Mouse (Mus musculus) G1E (cell line): ENCODE measurements around the gene Atp6v0e.

Source experiments
- CTCF ChIP-seq: IDR thresholded peaks from 2 replicates; pipeline ENCODE4 v1.5.1; 2012; ENCODE audit warnings: low read depth, low read length, inconsistent platforms, mixed read lengths
- GATA1 ChIP-seq: IDR thresholded peaks from 2 replicates; pipeline ENCODE4 v1.6.1; 2012; ENCODE audit warnings: borderline replicate concordance, low read length, inconsistent platforms, mixed read lengths
- POLR2AphosphoS5 ChIP-seq: IDR thresholded peaks from 2 replicates; pipeline ENCODE4 v1.6.1; 2012; ENCODE audit warnings: low read depth, low read length, inconsistent platforms; ENCODE audit not compliant: insufficient replicate concordance
- TAL1 ChIP-seq: conservative IDR thresholded peaks from 2 replicates; pipeline ENCODE4 v1.6.1; 2012; ENCODE audit warnings: low read depth, low read length, inconsistent platforms, mixed read lengths

DNA sequence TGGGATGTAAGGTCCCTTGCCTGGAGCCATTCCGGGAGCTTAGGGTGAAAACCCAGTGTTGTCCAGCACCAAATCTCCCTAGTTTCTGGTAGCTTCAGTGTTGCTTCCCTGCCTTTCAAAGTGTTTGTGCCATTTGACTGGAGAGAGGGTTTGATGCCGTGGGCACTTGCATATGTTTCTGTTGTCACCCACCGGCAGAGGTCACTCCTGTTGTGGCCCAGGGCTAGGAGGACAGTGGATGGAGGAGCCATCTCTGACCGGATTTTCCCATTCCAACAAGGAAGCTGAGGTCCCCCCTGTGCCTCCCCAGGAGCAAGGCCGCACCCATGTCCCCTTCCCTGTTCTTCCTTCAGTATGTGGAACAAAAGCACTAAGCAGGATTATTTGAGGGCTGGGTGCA is 27.2 kb downstream of the Atp6v0e start:
- no peak for TF ChIP-seq CTCF
- TF ChIP-seq POLR2AphosphoS5 = no peak
- no peak for TF ChIP-seq GATA1
- no peak for TF ChIP-seq TAL1
